Mouse (Mus musculus) kidney, adult 2 months (tissue): ENCODE measurements at regions not wholly inside any gene's neighbourhood (a gene's known extent, or its start where the extent isn't known, plus 50 kb on each side); places are given as distances from the start of the nearest gene placed in this dataset.

Experiments used
- CTCF ChIP-seq: fragments of 200-500 bp; conservative IDR thresholded peaks from 2 replicates; pipeline ENCODE4 v1.5.1; 2011; ENCODE audit warnings: low read depth, mild to moderate bottlenecking, control low read depth, low read length, moderate library complexity, mixed read lengths; ENCODE audit not compliant: insufficient read depth, insufficient read length
- POLR2A ChIP-seq: fragments of 200-500 bp; IDR thresholded peaks from one replicate; pipeline ENCODE4 v1.6.1; 2011; ENCODE audit warnings: low read depth, low read length, control low read depth

GRCm38 (mm10) chrX:128585496-128586105, 849.2 kb upstream of the Cldn34c4 start:
- TF ChIP-seq CTCF (no peak), POLR2A (no peak)
